Mouse (Mus musculus): ENCODE measurements around the gene Sptlc2. TPM values are rescaled to one million over a fixed set of nuclear protein-coding genes. Genes with fewer than 3 reads are reported as not detected.

Gene Sptlc2
- total RNA-seq, 2 experiments from 2014 or later = 26.0 to 33.8 TPM

- Histone ChIP-seq H3K4me3 (no peak overlapping the region), H3K27ac (no peak overlapping the region)
- TF ChIP-seq CTCF (conservative IDR thresholded peaks at IDR 0.05) = no peak
- no peak for DNase-seq (ENCODE audit: low spot score in 2 of 2)
Measured at GRCm38 (mm10) chr12:87305767-87306583, 82.2 kb downstream of the Sptlc2 start.

DNA sequence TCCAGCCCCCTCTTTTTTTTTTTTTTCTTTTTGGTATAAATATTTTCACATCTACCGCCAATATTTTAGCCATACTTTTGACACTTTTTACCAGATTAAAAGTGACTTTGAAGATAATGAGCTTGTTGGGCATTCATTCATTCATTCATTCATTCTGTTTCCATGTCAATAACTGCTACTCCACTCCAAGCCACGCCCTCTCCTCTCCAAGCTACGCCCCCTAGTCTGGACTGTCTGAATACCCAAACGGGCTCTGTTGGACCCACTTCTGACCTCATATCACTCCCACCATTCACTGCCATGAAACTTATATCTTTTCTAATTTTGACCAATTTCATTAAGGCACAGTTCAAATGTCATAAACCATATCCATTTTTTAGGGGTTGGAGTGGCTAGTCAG is 87.0 kb downstream of the Sptlc2 start:
- H3K4me3 ChIP-seq = no peak overlapping the region
- no peak for TF ChIP-seq CTCF (conservative IDR thresholded peaks at IDR 0.05)
- H3K27ac ChIP-seq = no peak overlapping the region
- DNase-seq (ENCODE audit: low spot score in 2 of 2) = no peak

DNA sequence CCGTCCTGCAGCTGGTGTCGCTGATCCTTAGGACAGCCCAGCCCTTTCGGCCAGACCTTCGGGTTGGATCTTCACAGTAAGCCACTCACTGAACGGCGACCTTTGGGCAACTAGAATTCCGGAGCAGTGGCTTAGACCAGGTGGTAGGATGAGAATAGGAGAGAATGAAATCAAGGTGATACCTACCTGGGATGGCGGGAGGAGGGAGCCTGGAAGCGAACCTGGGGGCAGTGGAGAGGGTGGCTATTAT is 87.8 kb downstream of the Sptlc2 start:
- Histone ChIP-seq H3K27ac (no peak overlapping the region), H3K4me3 (peak overlapping the region; percentile 66)
- no peak for DNase-seq (ENCODE audit: low spot score in 2 of 2)
- TF ChIP-seq CTCF (conservative IDR thresholded peaks at IDR 0.05) = no peak

GRCm38 (mm10) chr12:87299657-87300440 is 88.3 kb downstream of the Sptlc2 start, which contains the start of gene Ism2:
TSS of gene Ism2 (minus strand) at chr12:87299705.
- DNase-seq (ENCODE audit: low spot score in 2 of 2) = no peak
- TF ChIP-seq CTCF (conservative IDR thresholded peaks at IDR 0.05) = no peak
- Histone ChIP-seq H3K4me3 (peak within 1 kb of the TSS; percentile 66), H3K27ac (no peak within 1 kb of the TSS)

- TF ChIP-seq CTCF (conservative IDR thresholded peaks at IDR 0.05) = peak; percentile 46
- DNase-seq (ENCODE audit: low spot score in 2 of 2) = no peak
- Histone ChIP-seq H3K4me3 (peak overlapping the region; percentile 66), H3K27ac (no peak overlapping the region)
Measured at GRCm38 (mm10) chr12:87299037-87299656, 89.0 kb downstream of the Sptlc2 start.

DNA sequence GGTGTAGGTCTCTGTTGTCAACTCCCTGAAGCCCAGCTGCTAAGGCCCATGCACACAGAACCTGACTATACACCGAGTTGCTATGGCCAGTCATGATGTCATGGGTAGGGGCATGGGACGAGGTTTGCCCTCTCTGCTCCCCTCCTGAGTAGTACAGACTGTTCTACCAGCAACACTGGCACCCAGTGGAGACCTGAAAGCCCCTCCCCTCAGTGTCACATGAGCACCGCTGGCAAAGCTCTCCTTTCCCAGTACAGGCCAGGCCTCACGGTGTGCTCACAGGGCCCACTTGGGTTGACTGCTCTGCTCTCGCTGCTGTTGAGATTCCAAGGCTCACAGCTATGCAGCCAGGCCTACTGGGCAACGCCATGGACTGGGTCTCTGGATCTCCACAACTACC is 94.2 kb downstream of the Sptlc2 start:
- no peak overlapping the region for H3K4me3 ChIP-seq
- TF ChIP-seq CTCF (conservative IDR thresholded peaks at IDR 0.05) = no peak
- no peak overlapping the region for H3K27ac ChIP-seq
- no peak for DNase-seq (ENCODE audit: low spot score in 2 of 2)

- Histone ChIP-seq H3K27ac (no peak overlapping the region), H3K4me3 (no peak overlapping the region)
- DNase-seq (ENCODE audit: low spot score in 2 of 2) = no peak
- no peak for TF ChIP-seq CTCF (conservative IDR thresholded peaks at IDR 0.05)
Measured at GRCm38 (mm10) chr12:87289100-87289499, 99.1 kb downstream of the Sptlc2 start.

DNA sequence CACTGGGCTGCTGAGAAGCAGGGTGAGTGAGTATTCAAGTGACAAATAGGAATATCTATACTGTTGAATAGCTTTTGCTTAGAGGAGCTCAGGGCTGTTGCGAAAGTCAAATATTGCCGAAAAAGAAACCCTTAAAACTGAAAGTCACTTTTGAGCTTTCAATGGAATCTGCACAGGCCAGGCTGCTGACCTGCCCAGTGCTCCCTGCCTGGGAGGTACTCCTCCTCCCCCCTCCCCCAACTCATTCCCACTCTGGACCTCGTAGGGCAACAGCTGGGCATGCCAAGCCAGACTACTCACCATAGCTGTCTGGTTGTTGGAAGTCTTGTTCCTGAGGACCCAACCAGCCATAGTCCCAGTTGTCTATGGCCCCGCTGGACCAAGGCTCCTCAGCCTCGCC is 103.4 kb downstream of the Sptlc2 start:
- no peak for TF ChIP-seq CTCF (conservative IDR thresholded peaks at IDR 0.05)
- no peak for DNase-seq (ENCODE audit: low spot score in 2 of 2)

GRCm38 (mm10) chr12:87284268-87284667 is 103.9 kb downstream of the Sptlc2 start:
- no peak overlapping the region for H3K27ac ChIP-seq
- no peak for DNase-seq (ENCODE audit: low spot score in 2 of 2)
- no peak overlapping the region for H3K4me3 ChIP-seq
- no peak for TF ChIP-seq CTCF (conservative IDR thresholded peaks at IDR 0.05)

More for the DNA sequence above, 103.4 kb downstream of the Sptlc2 start:
- Histone ChIP-seq H3K4me3 (no peak overlapping the region), H3K27ac (no peak overlapping the region)

DNA sequence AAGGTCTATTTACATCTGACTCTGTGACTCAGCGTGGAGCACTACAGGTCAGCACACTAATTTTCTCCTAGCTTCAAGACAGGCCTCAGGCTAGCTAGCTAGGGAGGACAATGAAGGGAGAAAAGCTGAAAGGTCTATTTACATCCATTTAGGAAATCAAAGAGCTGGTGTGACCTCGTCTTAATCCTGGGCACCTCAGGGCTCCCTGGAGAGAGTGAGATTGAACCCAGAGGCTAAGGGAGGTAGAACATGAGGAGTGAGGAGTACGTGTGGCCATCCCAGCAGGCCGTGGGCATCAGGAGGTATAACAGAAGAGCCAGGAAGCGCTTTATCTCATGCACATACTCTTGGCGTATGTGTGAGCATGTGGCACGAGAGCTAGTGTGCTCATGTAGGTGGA is 104.4 kb downstream of the Sptlc2 start:
- DNase-seq (ENCODE audit: low spot score in 2 of 2) = no peak
- no peak overlapping the region for H3K4me3 ChIP-seq
- no peak for TF ChIP-seq CTCF (conservative IDR thresholded peaks at IDR 0.05)
- H3K27ac ChIP-seq = no peak overlapping the region

DNA sequence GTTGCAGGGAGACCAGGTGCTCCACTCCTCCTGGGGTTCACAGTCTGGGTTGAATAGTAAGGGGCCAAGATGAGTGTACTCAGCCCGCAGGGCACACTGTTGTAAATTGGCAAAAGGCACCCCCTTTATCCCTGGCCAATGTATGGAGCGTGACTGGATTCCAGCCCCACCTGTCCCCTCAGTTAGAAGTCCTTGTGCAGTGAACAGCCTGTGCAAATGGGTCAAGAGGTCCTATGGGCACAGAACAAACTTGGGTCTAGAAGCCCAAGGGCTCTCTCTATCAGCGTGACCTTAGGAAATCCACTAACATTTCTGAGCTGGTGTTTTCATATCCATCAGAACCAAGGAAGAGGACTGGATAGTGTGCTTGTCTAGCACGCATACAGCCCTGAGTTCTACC is 105.4 kb downstream of the Sptlc2 start:
- no peak for DNase-seq (ENCODE audit: low spot score in 2 of 2)
- no peak for TF ChIP-seq CTCF (conservative IDR thresholded peaks at IDR 0.05)
- Histone ChIP-seq H3K4me3 (no peak overlapping the region), H3K27ac (no peak overlapping the region)

DNA sequence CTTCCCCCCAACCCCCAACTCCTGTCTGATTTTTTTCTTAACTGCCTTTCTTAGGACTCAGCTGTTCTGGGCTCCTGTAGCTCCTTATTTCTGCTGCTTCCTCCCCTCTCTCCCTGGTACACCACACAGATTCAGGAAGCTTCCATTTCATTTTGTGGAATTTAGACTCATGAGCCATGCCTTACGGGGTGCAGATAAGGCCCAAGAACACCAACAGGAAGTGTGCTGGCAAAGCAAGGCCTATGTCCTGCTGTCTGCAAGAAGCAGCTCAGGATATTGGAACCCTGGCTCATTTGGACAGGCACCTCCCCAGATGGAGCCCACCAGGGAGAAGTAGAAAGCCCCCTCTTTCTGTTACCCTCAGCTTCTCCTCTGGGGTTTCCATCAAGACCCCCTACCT is 106.4 kb downstream of the Sptlc2 start:
- no peak overlapping the region for H3K27ac ChIP-seq
- H3K4me3 ChIP-seq = no peak overlapping the region
- TF ChIP-seq CTCF (conservative IDR thresholded peaks at IDR 0.05) = no peak
- DNase-seq (ENCODE audit: low spot score in 2 of 2) = no peak

GRCm38 (mm10) chr12:87279879-87280278 is 108.3 kb downstream of the Sptlc2 start:
- DNase-seq (ENCODE audit: low spot score in 2 of 2) = no peak
- Histone ChIP-seq H3K27ac (no peak overlapping the region), H3K4me3 (no peak overlapping the region)
- peak; percentile 36 for TF ChIP-seq CTCF (conservative IDR thresholded peaks at IDR 0.05)
